Mouse (Mus musculus) neutrophil, adult 5-6 weeks (primary cell): ENCODE measurements around the gene Lrrc74b. TPM values are rescaled to one million over a fixed set of nuclear protein-coding genes. Genes with fewer than 3 reads are reported as not detected.
"Not testable (repeated sequence)": the region's sequence is repeated elsewhere in the genome, so short reads cannot be mapped to it uniquely, and the experiment has no call there.

Experiments used
- ATAC-seq: fragments of 151-379, 151-347 bp; 2 replicates; pipeline ENCODE4 v1.8.0; 2017; ENCODE audit warnings: mild to moderate bottlenecking, moderate TSS enrichment; ENCODE audit not compliant: insufficient number of reproducible peaks, poor library complexity, low FRiP score, severe bottlenecking; ENCODE audit errors: extremely low read depth
- total RNA-seq: library from RNA; stranded (forward); fragments of 200-1000 nt; gene quantifications from 2 replicates; pipeline ENCODE4 v1.2.3, GENCODE M21; 2017

The Lrrc74b gene
- total RNA-seq, 1 experiment from 2014 or later, result not detected

GRCm38 (mm10) chr16:17508546-17509239 is 52.4 kb downstream of the Lrrc74b start, which contains the start of gene Lztr1:
Lztr1 (plus strand) TSS chr16:17508688.
- peak; percentile 86 for ATAC-seq

GRCm38 (mm10) chr16:17508031-17508430 is 53.0 kb downstream of the Lrrc74b start:
- ATAC-seq, result not testable (repeated sequence)

GRCm38 (mm10) chr16:17507018-17507552 is 54.0 kb downstream of the Lrrc74b start:
- ATAC-seq, result no peak

GRCm38 (mm10) chr16:17502681-17503080 is 58.4 kb downstream of the Lrrc74b start:
- ATAC-seq, result no peak

- no peak for ATAC-seq
Measured at GRCm38 (mm10) chr16:17499249-17499883, 61.7 kb downstream of the Lrrc74b start.

GRCm38 (mm10) chr16:17496499-17497305 is 64.3 kb downstream of the Lrrc74b start:
- no peak for ATAC-seq

Other genes starting within 250 kb of the Lrrc74b start
- 0.35 TPM in 1 of 2 replicates, not detected in the other for gene Serpind1, start 229.9 kb downstream of the Lrrc74b start, total RNA-seq
- 67.6 and 74.8 TPM in 2 replicates for gene Snap29, start 155.3 kb downstream of the Lrrc74b start, total RNA-seq
- 68.1 and 93.9 TPM in 2 replicates for gene Pi4ka, start 154.9 kb downstream of the Lrrc74b start, total RNA-seq
- 36.1 and 39.7 TPM in 2 replicates for gene Crkl, start 109.3 kb downstream of the Lrrc74b start, total RNA-seq
- gene Aifm3, start 71.6 kb downstream of the Lrrc74b start, total RNA-seq, result 0.37 TPM in 1 of 2 replicates, not detected in the other
- gene Lztr1, start 52.6 kb downstream of the Lrrc74b start, total RNA-seq, result 33.9 and 42.1 TPM in 2 replicates
- gene Thap7, start 30.1 kb downstream of the Lrrc74b start, total RNA-seq, result 32.9 and 34.0 TPM in 2 replicates
- not detected in 2 replicates for gene P2rx6, start 638 bp upstream of the Lrrc74b start, total RNA-seq
- gene Slc7a4, start 22.0 kb upstream of the Lrrc74b start, total RNA-seq, result 0.35 TPM in 1 of 2 replicates, not detected in the other
- gene Smpd4, start 58.1 kb upstream of the Lrrc74b start, total RNA-seq, result 11.6 and 12.8 TPM in 2 replicates
- gene Ccdc74a, start 85.2 kb upstream of the Lrrc74b start, total RNA-seq, result not detected in 2 replicates
- 55.6 and 63.1 TPM in 2 replicates for gene Med15, start 171.6 kb upstream of the Lrrc74b start, total RNA-seq
- 8.6 and 10.5 TPM in 2 replicates for gene Klhl22, start 198.4 kb upstream of the Lrrc74b start, total RNA-seq
- not detected in 2 replicates for gene Scarf2, start 236.0 kb upstream of the Lrrc74b start, total RNA-seq